Mouse (Mus musculus): Measurements from ENCODE around the gene Nipa1.

- TF ChIP-seq CTCF (IDR thresholded peaks at IDR 0.05; ENCODE audit: borderline replicate concordance, insufficient read depth, low read length) (no peak), POLR2A (IDR thresholded peaks at IDR 0.05; ENCODE audit: low read depth, low read length) (no peak)
Observed at GRCm38 (mm10) chr7:56010318-56011017, 9.3 kb downstream of the Nipa1 start.

Measured in embryonic fibroblast, embryonic 13.5 days (primary cell).